Mouse (Mus musculus) CH12.LX (cell line): ENCODE measurements at regions not wholly inside any gene's neighbourhood (a gene's known extent, or its start where the extent isn't known, plus 50 kb on each side); places are given as distances from the start of the nearest gene placed in this dataset.

Experiments
- CHD2 ChIP-seq: IDR thresholded peaks from 2 replicates; pipeline ENCODE4 v1.6.1; 2011; ENCODE audit warnings: low read length, improper control_type of control experiment
- CTCF ChIP-seq, 2 experiments: IDR thresholded peaks in 1 of 2; conservative IDR thresholded peaks in 1 of 2; 2 replicates each; pipeline ENCODE4 v1.5.1; 2011 to 2012; ENCODE audit warnings: low read depth in 2 of 2, low read length in 2 of 2, improper control_type of control experiment in 1 of 2, inconsistent platforms in 1 of 2, mild to moderate bottlenecking in 1 of 2, moderate library complexity in 1 of 2
- E2F4 ChIP-seq: IDR thresholded peaks from 2 replicates; pipeline ENCODE4 v1.6.1; 2011; ENCODE audit warnings: low read depth, low read length, improper control_type of control experiment; ENCODE audit not compliant: insufficient replicate concordance
- EP300 ChIP-seq: IDR thresholded peaks from 2 replicates; pipeline ENCODE4 v1.6.1; 2011; ENCODE audit warnings: low read length, improper control_type of control experiment
- MAFK ChIP-seq: IDR thresholded peaks from 2 replicates; pipeline ENCODE4 v1.6.1; 2011; ENCODE audit warnings: low read length, improper control_type of control experiment; ENCODE audit not compliant: insufficient replicate concordance
- MAX ChIP-seq: IDR thresholded peaks from 2 replicates; pipeline ENCODE4 v1.6.1; 2011; ENCODE audit warnings: low read length, improper control_type of control experiment
- POLR2A ChIP-seq: IDR thresholded peaks from 2 replicates; pipeline ENCODE4 v1.6.1; 2011; ENCODE audit warnings: low read depth, mild to moderate bottlenecking, improper control_type of control experiment, low read length
- RCOR1 ChIP-seq: conservative IDR thresholded peaks from 2 replicates; pipeline ENCODE4 v1.6.1; 2012; ENCODE audit warnings: low read depth, mild to moderate bottlenecking, inconsistent platforms, low read length, improper control_type of control experiment
- USF1 ChIP-seq: IDR thresholded peaks from 2 replicates; pipeline ENCODE4 v1.6.1; 2014; ENCODE audit warnings: low read depth, mild to moderate bottlenecking, inconsistent platforms, low read length, improper control_type of control experiment

DNA sequence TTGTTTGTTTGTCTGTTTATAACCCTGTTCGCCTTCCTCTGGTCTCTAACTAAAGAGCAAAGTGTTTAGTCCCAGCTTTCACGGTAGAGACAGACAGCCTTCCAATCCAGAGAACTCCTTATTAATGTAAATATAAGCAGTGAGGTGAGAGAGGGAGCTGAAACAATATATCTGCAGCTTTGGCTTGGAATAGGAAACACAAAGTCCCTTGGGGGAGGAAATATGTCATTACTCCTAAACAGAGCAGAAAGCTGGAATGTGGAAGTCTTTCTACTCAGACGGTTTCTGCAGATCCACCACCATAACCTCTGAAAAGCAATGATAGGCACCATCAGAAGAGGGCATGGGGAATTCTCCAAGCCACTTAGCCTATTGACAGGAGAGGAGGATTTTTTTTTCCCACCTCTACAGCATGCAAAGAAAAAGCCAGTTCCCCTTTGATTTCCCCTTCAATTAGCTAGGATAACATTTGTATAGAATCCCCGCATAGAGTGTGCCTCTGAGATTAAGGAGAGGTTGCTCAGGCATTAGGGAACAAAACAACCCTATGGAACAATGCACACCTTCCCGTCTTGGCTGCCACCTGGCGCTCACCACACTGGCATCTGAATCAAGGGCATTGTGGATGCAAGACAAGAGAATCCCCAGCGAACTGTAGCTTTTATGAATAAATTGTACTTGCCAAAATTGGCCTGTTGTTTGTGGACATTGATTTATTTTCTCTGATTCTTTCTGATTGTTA lies 281.9 kb upstream of the Kirrel3 start:
- TF ChIP-seq MAX (no peak), E2F4 (no peak), CTCF (conservative IDR thresholded peaks at IDR 0.05 in 1 of 2, IDR thresholded peaks at IDR 0.05 in 1 of 2; ENCODE audit: low read depth in 2 of 2, low read length in 2 of 2) (no peak), CHD2 (no peak), USF1 (no peak), MAFK (no peak), POLR2A (no peak), RCOR1 (no peak), EP300 (no peak)
